ENCODE assay signal across 8 mouse cellular contexts in genomic region chr13:81351462-81352155, GRCm38 (mm10).
DNase-seq lines count a peak whose midpoint lies in the region; ATAC-seq and TF ChIP-seq lines count a peak whose summit lies in the region.

No protein-coding gene starts in this region.

- peak; percentile 86 for TF ChIP-seq EP300 in lung, postnatal 0 days (IDR thresholded peaks at IDR 0.05)

- 23% methylated on average over 14 of the region's 14 CpGs for WGBS in intestine, postnatal 0 days
- WGBS in lung, postnatal 0 days: 9% methylated on average over 14 of the region's 14 CpGs
- WGBS in stomach, embryonic 15.5 days: 20% methylated on average over 14 of the region's 14 CpGs

- no peaks in the 10 kb centered on the region for H3K9me3 ChIP-seq in intestine, postnatal 0 days (ENCODE audit: control insufficient read depth)
- H3K9me3 ChIP-seq in lung, postnatal 0 days (ENCODE audit: low read length): no peaks in the 10 kb centered on the region
- H3K9me3 ChIP-seq in stomach, embryonic 15.5 days: no peaks in the 10 kb centered on the region

- H3K9ac ChIP-seq in intestine, postnatal 0 days (ENCODE audit: low read depth, low read length): no peak overlapping the region
- H3K9ac ChIP-seq in lung, postnatal 0 days (replicated peaks; ENCODE audit: low read depth): no peak overlapping the region
- no peak overlapping the region for H3K9ac ChIP-seq in stomach, embryonic 15.5 days

- peak; percentile 16 for DNase-seq in gastrocnemius, postnatal 14 days
- no peak for DNase-seq in gastrocnemius, adult 18-20 months (ENCODE audit: low spot score)
- DNase-seq in heart, adult 8-10 months (ENCODE audit: low spot score): peak; percentile 47
- DNase-seq in lung, postnatal 0 days (ENCODE audit: low spot score): peak; percentile 90
- DNase-seq in c-Kit-positive CD71-positive TER-119-positive erythroid progenitor cells, embryonic 14.5 days (ENCODE audit: low spot score): no peak
- DNase-seq in left cerebral cortex, adult 9 months (ENCODE audit: low spot score in 2 of 2): no peak

- peak; percentile 83 for ATAC-seq in intestine, postnatal 0 days
- ATAC-seq in lung, postnatal 0 days: peak; percentile 92
- ATAC-seq in stomach, embryonic 15.5 days (ENCODE audit: insufficient read depth, low FRiP score, low read depth): peak; percentile 91

- H3K4me2 ChIP-seq in intestine, postnatal 0 days (replicated peaks; ENCODE audit: low read depth): peak overlapping the region; percentile 43
- peak overlapping the region; percentile 44 for H3K4me2 ChIP-seq in lung, postnatal 0 days (replicated peaks; ENCODE audit: low read depth, low read length)
- peak overlapping the region; percentile 46 for H3K4me2 ChIP-seq in stomach, embryonic 15.5 days

- no peaks in the 10 kb centered on the region for H3K4me1 ChIP-seq in intestine, postnatal 0 days (replicated peaks; ENCODE audit: control insufficient read depth, insufficient read depth, low read length)
- no peaks in the 10 kb centered on the region; the same call in 1 of the 2 replicates for H3K4me1 ChIP-seq in lung, postnatal 0 days (ENCODE audit: insufficient read depth, low read depth, low read length)
- H3K4me1 ChIP-seq in stomach, embryonic 15.5 days: no peaks in the 10 kb centered on the region

- no peaks in the 10 kb centered on the region for H3K36me3 ChIP-seq in intestine, postnatal 0 days (ENCODE audit: control insufficient read depth, insufficient read depth)
- H3K36me3 ChIP-seq in lung, postnatal 0 days (ENCODE audit: insufficient read depth, low read length): no peaks in the 10 kb centered on the region
- no peaks in the 10 kb centered on the region for H3K36me3 ChIP-seq in stomach, embryonic 15.5 days

- H3K4me3 ChIP-seq in intestine, postnatal 0 days (ENCODE audit: low read depth, low read length): no peak overlapping the region
- H3K4me3 ChIP-seq in lung, postnatal 0 days (ENCODE audit: low read depth, low read length): peak overlapping the region; percentile 23; the same call in 1 of the 2 replicates
- peak overlapping the region; percentile 16; the same call in 1 of the 2 replicates for H3K4me3 ChIP-seq in stomach, embryonic 15.5 days (replicated peaks)

- TF ChIP-seq CTCF in intestine, postnatal 0 days (IDR thresholded peaks at IDR 0.05; ENCODE audit: low read depth): no peak
- TF ChIP-seq CTCF in lung, postnatal 0 days (IDR thresholded peaks at IDR 0.05): no peak

- peak overlapping the region; percentile 78 for H3K27ac ChIP-seq in intestine, postnatal 0 days (ENCODE audit: low read depth, low read length)
- peak overlapping the region; percentile 78 for H3K27ac ChIP-seq in lung, postnatal 0 days (ENCODE audit: low read length)
- peak overlapping the region; percentile 86 for H3K27ac ChIP-seq in stomach, embryonic 15.5 days

- no peaks in the 10 kb centered on the region for H3K27me3 ChIP-seq in intestine, postnatal 0 days (replicated peaks; ENCODE audit: control insufficient read depth, insufficient read depth, low read length)
- H3K27me3 ChIP-seq in lung, postnatal 0 days (replicated peaks; ENCODE audit: insufficient read depth, low read length): no peaks in the 10 kb centered on the region
- no peaks in the 10 kb centered on the region for H3K27me3 ChIP-seq in stomach, embryonic 15.5 days (replicated peaks)

- intact Hi-C loops in gastrocnemius, postnatal 14 days (cut with DNase I; ENCODE audit: low total_unique reads): no loop called here

Comparison
In these comparisons a context has a peak if more than half of its experiments do, and no peak if none do; other contexts are left out.
1. DNase-seq: peak in gastrocnemius, postnatal 14 days (single experiment), heart, adult 8-10 months (single experiment) and lung, postnatal 0 days (single experiment); none in gastrocnemius, adult 18-20 months (single experiment), c-Kit-positive CD71-positive TER-119-positive erythroid progenitor cells, embryonic 14.5 days (single experiment) and left cerebral cortex, adult 9 months (0 of 2).
2. Peak in every context shown above with its lines, with median percentiles within 50 percentile points of each other: ATAC-seq, H3K27ac ChIP-seq and H3K4me2 ChIP-seq.